ENCODE assay signal across 7 mouse cellular contexts in the genomic region with DNA sequence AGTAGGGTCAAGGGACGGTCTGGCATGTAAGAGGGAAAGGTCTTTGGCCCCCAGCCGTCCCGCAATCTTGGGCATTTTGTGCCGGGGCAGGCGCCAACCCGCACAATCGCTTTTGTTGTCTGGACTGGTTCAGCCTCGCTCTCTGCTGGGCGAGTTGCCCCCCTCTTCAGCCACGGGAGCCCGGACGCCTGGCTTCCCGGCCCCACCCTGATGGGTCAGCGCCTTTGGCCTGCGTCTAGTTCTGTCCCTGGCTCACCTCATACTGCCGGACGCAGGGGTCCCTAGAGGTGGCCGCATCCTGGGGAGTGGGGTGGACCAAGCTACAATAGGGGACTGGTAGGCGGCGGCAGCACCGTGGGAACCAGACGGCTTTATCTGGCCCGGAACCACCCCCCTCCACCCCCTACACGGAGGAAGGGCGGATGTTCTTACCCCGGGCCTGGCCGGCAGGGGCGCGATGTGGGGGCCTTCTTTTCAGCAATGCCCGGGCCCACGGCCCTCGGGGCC. TPM values are rescaled to one million over a fixed set of nuclear protein-coding genes. Genes with fewer than 3 reads are reported as not detected.
DNase-seq lines count a peak whose midpoint lies in the region; ATAC-seq and TF ChIP-seq lines count a peak whose summit lies in the region.

No protein-coding gene starts in this region.

- no peaks in the 10 kb centered on the region for H3K9me3 ChIP-seq in intestine, postnatal 0 days (ENCODE audit: control insufficient read depth)
- no peaks in the 10 kb centered on the region for H3K9me3 ChIP-seq in midbrain, embryonic 11.5 days (ENCODE audit: control insufficient read depth, low read length)

- H3K36me3 ChIP-seq in intestine, postnatal 0 days (ENCODE audit: control insufficient read depth, insufficient read depth): no peaks in the 10 kb centered on the region
- H3K36me3 ChIP-seq in midbrain, embryonic 11.5 days (ENCODE audit: control insufficient read depth, insufficient read depth, low read length): no peaks in the 10 kb centered on the region

- H3K4me3 ChIP-seq in intestine, postnatal 0 days (ENCODE audit: low read depth, low read length): peak overlapping the region; percentile 9; the same call in 1 of the 2 replicates
- no peak overlapping the region; the same call in 1 of the 2 replicates for H3K4me3 ChIP-seq in midbrain, embryonic 11.5 days (ENCODE audit: low read depth, low read length)

- no peak overlapping the region for H3K9ac ChIP-seq in intestine, postnatal 0 days (ENCODE audit: low read depth, low read length)
- no peak overlapping the region; the same call in 1 of the 2 replicates for H3K9ac ChIP-seq in midbrain, embryonic 11.5 days (ENCODE audit: low read length)

- peak; percentile 56 for DNase-seq in urinary bladder, postnatal 14 days (ENCODE audit: low spot score)
- no peak for DNase-seq in urinary bladder, postnatal 10 days (ENCODE audit: low spot score)
- peak; percentile 99 for DNase-seq in heart, adult 11 months
- DNase-seq in midbrain, embryonic 11.5 days (ENCODE audit: low spot score, missing footprints): no peak
- DNase-seq in cerebellum, adult 9-11 months: no peak
- DNase-seq in right cerebral cortex, postnatal 25 days: no peak

- peak; percentile 30; the same call in 1 of the 2 replicates for TF ChIP-seq CTCF in intestine, postnatal 0 days (IDR thresholded peaks at IDR 0.05; ENCODE audit: low read depth)

- ATAC-seq in intestine, postnatal 0 days: no peak
- no peak for ATAC-seq in midbrain, embryonic 11.5 days (ENCODE audit: low FRiP score)

- H3K27me3 ChIP-seq in intestine, postnatal 0 days (replicated peaks; ENCODE audit: control insufficient read depth, insufficient read depth, low read length): peaks cover 79% of the 10 kb centered on the region
- peaks cover 79% of the 10 kb centered on the region for H3K27me3 ChIP-seq in midbrain, embryonic 11.5 days (ENCODE audit: control insufficient read depth, insufficient read depth, low read length)

- H3K27ac ChIP-seq in intestine, postnatal 0 days (ENCODE audit: low read depth, low read length): no peak overlapping the region
- no peak overlapping the region for H3K27ac ChIP-seq in midbrain, embryonic 11.5 days (ENCODE audit: low read depth, low read length)

- H3K4me2 ChIP-seq in intestine, postnatal 0 days (replicated peaks; ENCODE audit: low read depth): peak overlapping the region; percentile 82
- peak overlapping the region; percentile 7; the same call in 1 of the 2 replicates for H3K4me2 ChIP-seq in midbrain, embryonic 11.5 days

- 5% methylated on average over 32 of the region's 32 CpGs for WGBS in intestine, postnatal 0 days
- under 1% methylated on average over 32 of the region's 32 CpGs for WGBS in midbrain, embryonic 11.5 days

- H3K4me1 ChIP-seq in intestine, postnatal 0 days (replicated peaks; ENCODE audit: control insufficient read depth, insufficient read depth, low read length): peaks cover 4% of the 10 kb centered on the region; the same call in 1 of the 2 replicates
- H3K4me1 ChIP-seq in midbrain, embryonic 11.5 days (ENCODE audit: control insufficient read depth, insufficient read depth, low read length): peaks cover 50% of the 10 kb centered on the region

RNA-seq across cellular contexts. Expression of a gene that starts 3.0 kb away (rescaled TPM):
- 40.7 and 43.7 TPM in 2 replicates for polyA plus RNA-seq in intestine, postnatal 0 days (2015; fragmentation: Nextera tagmentation; extraction: Ambion mirVana)
- polyA plus RNA-seq in midbrain, embryonic 11.5 days (2014; fragmentation: Nextera tagmentation; extraction: Ambion mirVana): 2.9 and 5.8 TPM in 2 replicates

RNA-seq across cellular contexts. Expression of a gene that starts 21.4 kb away (rescaled TPM):
- polyA plus RNA-seq in intestine, postnatal 0 days (2015; fragmentation: Nextera tagmentation; extraction: Ambion mirVana): 26.9 and 29.1 TPM in 2 replicates
- 45.9 and 50.7 TPM in 2 replicates for polyA plus RNA-seq in midbrain, embryonic 11.5 days (2014; fragmentation: Nextera tagmentation; extraction: Ambion mirVana)

RNA-seq across cellular contexts. Expression of a gene that starts 22.8 kb away (rescaled TPM):
- 0.61 and 0.72 TPM in 2 replicates for polyA plus RNA-seq in intestine, postnatal 0 days (2015; fragmentation: Nextera tagmentation; extraction: Ambion mirVana)
- polyA plus RNA-seq in midbrain, embryonic 11.5 days (2014; fragmentation: Nextera tagmentation; extraction: Ambion mirVana): not detected in 2 replicates

Comparison
In these comparisons a context has a peak if more than half of its experiments do, and no peak if none do; other contexts are left out.
1. DNase-seq: peak in urinary bladder, postnatal 14 days (single experiment) and heart, adult 11 months (single experiment); none in urinary bladder, postnatal 10 days (single experiment), midbrain, embryonic 11.5 days (single experiment), cerebellum, adult 9-11 months (single experiment) and right cerebral cortex, postnatal 25 days (single experiment).